Mouse (Mus musculus) Patski (cell line): ENCODE measurements at regions not wholly inside any gene's neighbourhood (a gene's known extent, or its start where the extent isn't known, plus 50 kb on each side); places are given as distances from the start of the nearest gene placed in this dataset.
"Not testable (repeated sequence)": the region's sequence is repeated elsewhere in the genome, so short reads cannot be mapped to it uniquely, and the experiment has no call there.

Experiments
- ATAC-seq: fragments of 100-300 bp; one replicate; pipeline ENCODE4 v1.8.0; 2021
- CTCF ChIA-PET: fragments of 350-600 bp; sonication (Branson Sonifier 250); formaldehyde crosslinking; loops from one replicate; lab custom pipeline; 2022; ENCODE audit warnings: inconsistent platforms; lab: Charles Lee
- POLR2A ChIA-PET: fragments of 350-600 bp; sonication (Branson Sonifier 250); formaldehyde crosslinking; loops from one replicate; lab custom pipeline; 2022; ENCODE audit warnings: antibody characterized with exemption, inconsistent platforms; lab: Charles Lee
- DNase-seq: peaks from one replicate; pipeline ENCODE4 v3.0.0-alpha.2; 2011; ENCODE audit warnings: low read depth, low spot score
- H3K27me3 ChIP-seq: fragments of 371-371 bp; one replicate; pipeline ENCODE4 v1.5.1; 2021
- CTCF ChIP-seq: fragments of 100-300 bp; IDR thresholded peaks from one replicate; pipeline ENCODE4 v1.5.1; 2021
- in situ Hi-C: fragments of 300-500 bp; cut with MboI; formaldehyde crosslinking; loops from 3 replicates; pipeline ENCODE4 v1.11.1; 2018; ENCODE audit warnings: low pct_unique_long_range_greater_than_20kb, mixed read lengths

GRCm38 (mm10) chr3:153144217-153144616, 162.2 kb upstream of the St6galnac5 start:
- ChIA-PET POLR2A (interaction anchor here (0.6 kb wide), 1 partner anchor 137 kb away, joined by 4 read pairs; no protein-coding TSS in a partner anchor), CTCF (interaction anchor here (1.5 kb wide), 1 partner anchor 14 kb away, joined by 5 read pairs; no protein-coding TSS in a partner anchor)
- in situ Hi-C loops: no loop called here
- no peak for TF ChIP-seq CTCF
- H3K27me3 ChIP-seq: no peaks in the 10 kb centered on the region
- DNase-seq (peak; percentile 88), ATAC-seq (peak; percentile 79)

GRCm38 (mm10) chr3:153140985-153141384, 158.9 kb upstream of the St6galnac5 start:
- CTCF ChIA-PET: no interaction called here
- H3K27me3 ChIP-seq: no peaks in the 10 kb centered on the region
- in situ Hi-C loops: no loop called here
- no peak for TF ChIP-seq CTCF
- POLR2A ChIA-PET: no interaction called here
- ATAC-seq: no peak
- DNase-seq: no peak

GRCm38 (mm10) chr3:153125335-153125734, 143.3 kb upstream of the St6galnac5 start:
- no peaks in the 10 kb centered on the region for H3K27me3 ChIP-seq
- CTCF ChIA-PET: interaction anchor here (0.8 kb wide), 1 partner anchor 82 kb away, joined by 3 read pairs; no protein-coding TSS in a partner anchor
- POLR2A ChIA-PET: no interaction called here
- TF ChIP-seq CTCF: no peak
- no peak for DNase-seq
- in situ Hi-C loops: no loop called here
- ATAC-seq: no peak

- in situ Hi-C loops: no loop called here
- POLR2A ChIA-PET: no interaction called here
- no peak for DNase-seq
- CTCF ChIA-PET: interaction anchor here (1.0 to 1.5 kb wide), 2 partner anchors 10 to 18 kb away, joined by 3 to 4 read pairs; no protein-coding TSS in a partner anchor
- no peak for TF ChIP-seq CTCF
- ATAC-seq: no peak
- H3K27me3 ChIP-seq: no peaks in the 10 kb centered on the region
Observed at GRCm38 (mm10) chr3:153121934-153122333, 139.9 kb upstream of the St6galnac5 start.

- ATAC-seq: no peak
- POLR2A ChIA-PET: interaction anchor here (1.4 kb wide), 1 partner anchor 14 kb away, joined by 4 read pairs; no protein-coding TSS in a partner anchor
- no peak for TF ChIP-seq CTCF
Observed at GRCm38 (mm10) chr3:153119142-153119541, 137.1 kb upstream of the St6galnac5 start.

GRCm38 (mm10) chr3:153118643-153119042, 136.6 kb upstream of the St6galnac5 start:
- H3K27me3 ChIP-seq: no peaks in the 10 kb centered on the region
- CTCF ChIA-PET: interaction anchor here (1.2 to 1.5 kb wide), 3 partner anchors 9 to 11 kb away, joined by 3 to 4 read pairs (median 4); no protein-coding TSS in a partner anchor
- ATAC-seq: no peak
- no peak for TF ChIP-seq CTCF
- DNase-seq: no peak
- in situ Hi-C loops: no loop called here
- POLR2A ChIA-PET: interaction anchor here (0.7 to 1.4 kb wide), 2 partner anchors 14 to 32 kb away, joined by 3 to 4 read pairs; no protein-coding TSS in a partner anchor

More at GRCm38 (mm10) chr3:153119142-153119541, 137.1 kb upstream of the St6galnac5 start:
- DNase-seq: no peak
- no peaks in the 10 kb centered on the region for H3K27me3 ChIP-seq
- in situ Hi-C loops: no loop called here
- CTCF ChIA-PET: interaction anchor here (1.2 to 1.5 kb wide), 2 partner anchors 9 to 10 kb away, joined by 3 to 4 read pairs; no protein-coding TSS in a partner anchor

- POLR2A ChIA-PET: interaction anchor here (1.1 kb wide), 1 partner anchor 13 kb away, joined by 4 read pairs; no protein-coding TSS in a partner anchor
- TF ChIP-seq CTCF: no peak
- no peaks in the 10 kb centered on the region for H3K27me3 ChIP-seq
- CTCF ChIA-PET: interaction anchor here (1.5 kb wide), 1 partner anchor 11 kb away, joined by 3 read pairs; no protein-coding TSS in a partner anchor
- in situ Hi-C loops: no loop called here
- ATAC-seq (no peak), DNase-seq (no peak)
Observed at GRCm38 (mm10) chr3:153105591-153105990, 123.5 kb upstream of the St6galnac5 start.

- CTCF ChIA-PET, in situ Hi-C loops, POLR2A ChIA-PET, DNase-seq, ATAC-seq, H3K27me3 ChIP-seq: not testable (repeated sequence)
Observed at GRCm38 (mm10) chr3:153090572-153090971, 108.5 kb upstream of the St6galnac5 start.

GRCm38 (mm10) chr3:153085096-153085788, 103.2 kb upstream of the St6galnac5 start:
- TF ChIP-seq CTCF: no peak
- DNase-seq: no peak
- ChIA-PET CTCF (interaction anchor here (0.9 to 1.9 kb wide), 2 partner anchors 10 to 27 kb away, joined by 3 to 4 read pairs; no protein-coding TSS in a partner anchor), POLR2A (interaction anchor here (1.0 kb wide), 1 partner anchor 12 kb away, joined by 3 read pairs; no protein-coding TSS in a partner anchor)
- H3K27me3 ChIP-seq: no peaks in the 10 kb centered on the region
- in situ Hi-C loops: no loop called here
- no peak for ATAC-seq

GRCm38 (mm10) chr3:153084226-153085095, 102.4 kb upstream of the St6galnac5 start:
- no peaks in the 10 kb centered on the region for H3K27me3 ChIP-seq
- DNase-seq: no peak
- CTCF ChIA-PET: interaction anchor here (1.4 to 1.9 kb wide), 2 partner anchors 10 to 11 kb away, joined by 3 to 4 read pairs; no protein-coding TSS in a partner anchor
- in situ Hi-C loops: no loop called here
- POLR2A ChIA-PET: interaction anchor here (0.6 to 1.0 kb wide), 3 partner anchors 11 to 33 kb away, joined by 3 to 5 read pairs (median 3); no protein-coding TSS in a partner anchor
- TF ChIP-seq CTCF: no peak
- no peak for ATAC-seq
